Mouse (Mus musculus) forelimb bud, embryonic 11.5 days (tissue): ENCODE measurements around the gene Inpp5d.
"Not testable (repeated sequence)": the region's sequence is repeated elsewhere in the genome, so short reads cannot be mapped to it uniquely, and the experiment has no call there.

Experiments
- DNase-seq: peaks from one replicate; pipeline ENCODE4 v3.0.0-alpha.2; 2012; ENCODE audit warnings: low read depth, low spot score

The Inpp5d gene

GRCm38 (mm10) chr1:87655101-87655500 is 35.0 kb downstream of the Inpp5d start:
- no peak for DNase-seq

DNA sequence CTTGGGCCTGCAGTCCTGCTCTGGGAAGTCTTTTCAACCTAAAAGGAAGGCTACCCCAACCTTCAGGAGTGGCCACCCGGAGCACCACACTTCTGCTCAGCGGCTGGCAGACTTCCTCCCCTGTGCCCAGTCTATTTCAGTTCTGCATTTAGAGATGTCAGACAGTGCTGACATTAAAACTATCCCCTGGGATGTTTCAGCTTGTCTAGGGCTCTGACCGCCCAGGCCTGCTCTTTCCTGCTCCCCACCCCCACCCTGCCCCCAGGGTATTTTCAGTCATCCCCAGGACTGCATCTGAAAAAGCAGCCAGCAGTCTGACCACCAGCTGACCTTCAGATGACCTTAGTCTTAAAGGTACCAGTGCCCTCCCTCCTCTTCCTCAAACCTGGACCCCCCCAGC is 38.0 kb downstream of the Inpp5d start:
- no peak for DNase-seq

DNA sequence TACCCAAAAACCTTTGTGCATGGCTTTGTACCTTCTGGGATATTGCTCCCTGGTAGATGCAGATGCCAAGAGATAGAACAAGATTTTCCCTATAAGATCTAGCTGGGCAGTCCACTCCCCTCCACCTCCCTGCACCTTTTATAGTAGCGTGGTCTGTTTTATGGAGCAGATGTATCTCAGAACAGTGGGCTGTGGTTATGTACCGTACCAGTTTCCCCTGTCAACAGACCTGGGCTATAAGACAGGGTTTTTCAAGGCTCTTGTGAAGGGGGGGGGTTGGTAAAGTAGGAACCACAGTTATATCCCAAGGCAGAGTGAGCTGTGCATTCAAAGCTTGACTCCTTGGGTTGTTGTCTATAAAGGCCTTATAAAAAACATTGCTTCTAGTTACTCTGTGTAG is 38.4 kb downstream of the Inpp5d start:
- no peak for DNase-seq

- no peak for DNase-seq
Measured at GRCm38 (mm10) chr1:87658937-87659617, 39.0 kb downstream of the Inpp5d start.

GRCm38 (mm10) chr1:87659618-87659960 is 39.5 kb downstream of the Inpp5d start:
- no peak for DNase-seq

- no peak for DNase-seq
Measured at GRCm38 (mm10) chr1:87660740-87661139, 40.6 kb downstream of the Inpp5d start.

GRCm38 (mm10) chr1:87663992-87664391 is 43.9 kb downstream of the Inpp5d start:
- no peak for DNase-seq

DNA sequence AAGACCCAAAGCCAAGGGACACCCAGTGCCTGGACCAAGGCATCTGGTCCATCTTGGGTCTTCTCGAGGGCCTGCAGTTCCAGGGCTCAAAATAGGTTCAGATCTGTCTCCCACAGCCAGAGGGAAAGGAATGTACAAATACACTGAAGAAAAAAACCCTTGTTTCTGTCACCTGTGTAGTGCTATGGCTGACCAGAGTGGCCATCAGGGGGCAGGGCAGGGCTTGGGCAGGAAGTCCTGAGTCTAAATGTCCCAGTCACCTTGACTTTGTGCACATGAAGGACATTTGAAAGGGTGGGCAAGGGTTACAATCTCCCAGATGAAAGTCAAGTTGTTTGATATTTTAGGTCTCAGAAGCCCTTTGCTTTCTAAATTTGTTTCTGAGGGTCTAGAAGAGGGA is 46.9 kb downstream of the Inpp5d start:
- no peak for DNase-seq

DNA sequence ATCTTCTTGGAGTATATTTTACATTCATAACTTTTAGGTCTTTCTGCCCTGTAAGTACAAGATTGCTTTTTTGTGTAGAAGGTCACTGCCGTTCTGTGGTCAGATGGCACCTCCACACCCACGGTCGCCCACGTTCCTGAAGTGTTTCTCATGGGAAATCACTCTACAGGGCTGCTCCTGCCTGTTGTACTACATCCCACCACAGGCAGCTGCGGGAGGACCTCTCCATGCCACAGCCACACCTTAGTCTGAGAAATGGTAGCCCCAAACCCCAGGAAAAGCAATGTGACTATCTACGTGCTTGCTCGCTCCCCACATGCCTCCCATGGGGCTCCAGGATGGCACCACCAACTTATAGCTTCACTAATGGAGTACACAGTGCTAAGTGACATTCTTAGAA is 48.2 kb downstream of the Inpp5d start:
- no peak for DNase-seq

GRCm38 (mm10) chr1:87671483-87671882 is 51.4 kb downstream of the Inpp5d start:
- no peak for DNase-seq

GRCm38 (mm10) chr1:87673822-87674604 is 53.9 kb downstream of the Inpp5d start:
- no peak for DNase-seq

DNA sequence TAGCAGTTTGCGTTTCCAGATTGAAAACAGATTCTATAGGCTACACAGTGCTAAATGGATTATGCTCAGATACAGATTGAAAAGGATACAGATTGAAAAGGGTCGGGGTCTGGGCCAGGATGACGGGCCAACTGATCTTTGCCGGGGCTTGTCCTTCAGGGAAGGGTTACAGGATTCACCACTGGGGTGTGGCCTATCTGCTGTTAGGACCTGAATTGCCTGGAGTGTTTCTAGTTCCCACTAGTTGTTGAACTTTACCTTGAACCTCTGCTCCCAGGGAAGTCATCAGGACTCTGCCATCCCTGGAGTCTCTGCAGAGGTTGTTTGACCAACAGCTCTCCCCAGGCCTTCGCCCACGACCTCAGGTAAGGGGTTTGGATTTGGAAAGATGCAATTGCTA is 55.9 kb downstream of the Inpp5d start:
- no peak for DNase-seq

- no peak for DNase-seq
Measured at GRCm38 (mm10) chr1:87679089-87679488, 59.0 kb downstream of the Inpp5d start.

DNA sequence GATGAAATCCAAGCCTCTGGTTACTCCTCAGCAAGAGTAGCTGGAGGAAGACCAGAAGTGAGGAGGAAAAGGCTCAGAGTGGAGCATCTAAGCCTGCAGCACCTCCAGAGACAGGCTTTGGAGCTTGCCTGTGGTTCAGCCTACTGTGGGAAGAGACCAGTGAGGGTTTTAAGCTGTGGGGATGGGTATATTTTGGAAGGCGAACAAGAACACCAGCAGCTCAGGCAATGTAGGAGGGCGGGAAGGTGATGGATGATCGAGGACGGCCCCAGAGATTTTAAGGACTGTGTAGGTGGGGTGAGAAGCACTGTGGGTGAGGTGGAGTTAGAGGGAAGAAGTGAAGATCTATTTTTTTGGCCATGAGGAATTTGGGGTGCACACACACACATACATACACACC is 60.8 kb downstream of the Inpp5d start:
- no peak for DNase-seq

GRCm38 (mm10) chr1:87682473-87682872 is 62.4 kb downstream of the Inpp5d start:
- not testable (repeated sequence) for DNase-seq

GRCm38 (mm10) chr1:87684071-87684470 is 64.0 kb downstream of the Inpp5d start:
- DNase-seq = no peak

DNA sequence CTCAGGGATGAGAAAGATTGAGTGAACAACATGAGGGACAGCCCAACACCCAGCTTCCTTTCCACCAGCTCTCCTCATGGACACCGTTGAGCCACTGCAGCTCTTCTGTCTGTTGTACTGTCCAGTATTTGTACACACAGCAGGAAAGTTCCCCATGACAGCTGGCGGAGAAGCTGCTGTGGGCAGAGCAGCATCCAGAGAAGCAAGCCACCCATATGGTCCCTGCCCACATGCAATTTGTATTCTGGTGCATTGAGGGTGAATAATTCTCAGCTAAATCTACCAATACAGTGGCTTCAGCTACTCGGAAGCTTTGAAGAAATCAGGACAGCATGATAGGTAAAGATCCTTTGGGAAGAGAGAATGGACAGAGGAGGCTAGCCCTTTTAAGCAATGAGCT is 64.7 kb downstream of the Inpp5d start:
- DNase-seq = no peak

DNA sequence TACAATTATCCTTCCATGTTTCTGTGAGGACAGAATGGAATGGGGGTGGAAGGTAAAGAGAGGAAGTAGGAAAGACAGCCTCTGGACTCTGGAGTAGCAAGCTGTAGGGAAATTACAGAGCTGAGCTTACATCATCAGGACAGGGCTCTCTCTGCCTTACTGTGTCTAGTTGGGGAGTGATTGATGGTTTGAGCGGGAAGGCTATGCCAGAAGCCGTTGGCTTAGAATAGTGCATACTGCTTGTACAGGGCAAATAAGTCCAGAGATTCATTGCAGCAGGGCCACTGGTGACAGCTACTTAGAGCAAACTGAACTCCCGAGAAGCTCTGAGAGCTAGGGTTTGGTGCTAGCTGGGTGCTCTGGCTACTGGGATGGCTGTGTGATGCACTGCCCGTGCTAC is 66.2 kb downstream of the Inpp5d start:
- no peak for DNase-seq

GRCm38 (mm10) chr1:87687009-87687408 is 66.9 kb downstream of the Inpp5d start:
- peak; percentile 9 for DNase-seq

DNA sequence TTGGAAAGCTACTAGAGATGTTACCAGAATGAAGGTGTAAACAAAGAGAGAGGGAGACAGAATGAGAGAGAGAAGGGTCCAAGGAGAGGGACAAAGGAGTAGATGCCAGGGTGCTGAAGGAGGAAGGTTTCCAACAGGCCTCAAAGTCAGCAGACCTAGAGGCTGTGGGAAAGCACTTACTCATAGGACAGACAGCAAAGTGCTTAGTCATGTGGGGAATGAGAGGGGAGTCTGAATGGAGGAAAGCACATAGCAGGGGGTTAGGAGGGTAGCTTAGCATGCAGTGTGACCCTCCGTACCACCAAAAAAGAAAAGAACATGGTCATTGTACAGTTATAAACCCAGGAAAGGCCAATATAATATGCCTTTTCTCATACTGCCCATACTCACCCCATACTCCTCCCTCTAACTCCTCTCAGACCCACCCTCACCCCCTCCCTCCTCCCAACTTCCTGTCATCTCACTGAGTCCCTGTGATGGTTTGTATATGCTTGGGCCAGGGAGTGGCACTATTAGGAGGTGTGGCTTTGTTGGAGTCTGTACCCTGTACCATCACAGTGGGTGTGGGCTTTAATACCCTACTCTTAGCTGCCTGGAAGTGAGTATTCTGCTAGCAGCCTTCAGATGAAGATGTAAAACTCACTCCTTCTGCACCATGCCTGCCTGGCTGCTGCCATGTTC is 69.7 kb downstream of the Inpp5d start:
- no peak for DNase-seq

GRCm38 (mm10) chr1:87696358-87696757 is 76.2 kb downstream of the Inpp5d start:
- no peak for DNase-seq

DNA sequence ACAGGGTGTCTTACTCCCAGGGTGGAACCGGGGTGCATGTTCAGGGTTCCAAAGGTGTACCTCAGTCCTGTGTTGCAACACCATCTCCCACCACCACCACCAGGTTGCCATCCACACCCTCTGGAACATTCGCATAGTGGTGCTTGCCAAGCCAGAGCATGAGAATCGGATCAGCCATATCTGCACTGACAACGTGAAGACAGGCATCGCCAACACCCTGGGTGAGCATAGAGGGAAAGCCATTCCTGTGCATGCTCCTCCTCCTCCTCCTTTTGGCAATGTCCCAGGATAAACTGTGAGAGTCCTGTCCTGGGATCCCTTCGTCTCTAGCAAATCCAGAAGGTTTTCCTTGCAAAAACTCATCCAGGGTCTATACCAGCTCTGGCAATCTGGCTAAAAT is 77.9 kb downstream of the Inpp5d start:
- no peak for DNase-seq
